Mouse (Mus musculus) urinary bladder, postnatal 25 days (tissue): Measurements from ENCODE around the gene Tyw1.

Experiments
- DNase-seq: peaks from one replicate; pipeline ENCODE4 v3.0.0; 2022; ENCODE audit warnings: low spot score

Gene Tyw1

GRCm38 (mm10) chr5:130316321-130316720 lies 60.9 kb downstream of the Tyw1 start:
- no peak for DNase-seq

- DNase-seq, result no peak
Measured at GRCm38 (mm10) chr5:130319783-130320182, 64.4 kb downstream of the Tyw1 start.

- DNase-seq, result no peak
Measured at GRCm38 (mm10) chr5:130320485-130320884, 65.1 kb downstream of the Tyw1 start.

GRCm38 (mm10) chr5:130325486-130325885 lies 70.1 kb downstream of the Tyw1 start:
- no peak for DNase-seq

- no peak for DNase-seq
Measured at GRCm38 (mm10) chr5:130327615-130328263, 72.3 kb downstream of the Tyw1 start.

- DNase-seq, result no peak
Measured at GRCm38 (mm10) chr5:130328366-130328765, 72.9 kb downstream of the Tyw1 start.

GRCm38 (mm10) chr5:130329889-130330288 lies 74.5 kb downstream of the Tyw1 start:
- DNase-seq, result no peak

- DNase-seq, result no peak
Measured at GRCm38 (mm10) chr5:130330801-130331200, 75.4 kb downstream of the Tyw1 start.

GRCm38 (mm10) chr5:130331206-130331605 lies 75.8 kb downstream of the Tyw1 start:
- DNase-seq, result no peak

- no peak for DNase-seq
Measured at GRCm38 (mm10) chr5:130333566-130333965, 78.1 kb downstream of the Tyw1 start.

GRCm38 (mm10) chr5:130333971-130334370 lies 78.6 kb downstream of the Tyw1 start:
- no peak for DNase-seq

- DNase-seq, result no peak
Measured at GRCm38 (mm10) chr5:130335462-130335861, 80.0 kb downstream of the Tyw1 start.

- DNase-seq, result no peak
Measured at GRCm38 (mm10) chr5:130340656-130341055, 85.2 kb downstream of the Tyw1 start.

- no peak for DNase-seq
Measured at GRCm38 (mm10) chr5:130344999-130345398, 89.6 kb downstream of the Tyw1 start.

- DNase-seq, result no peak
Measured at GRCm38 (mm10) chr5:130345871-130346270, 90.5 kb downstream of the Tyw1 start.

GRCm38 (mm10) chr5:130355223-130355622 lies 99.8 kb downstream of the Tyw1 start:
- DNase-seq, result no peak

- DNase-seq, result no peak
Measured at GRCm38 (mm10) chr5:130363111-130363510, 107.7 kb downstream of the Tyw1 start.

- no peak for DNase-seq
Measured at GRCm38 (mm10) chr5:130363773-130364172, 108.4 kb downstream of the Tyw1 start.

GRCm38 (mm10) chr5:130368236-130368635 lies 112.8 kb downstream of the Tyw1 start:
- no peak for DNase-seq

- no peak for DNase-seq
Measured at GRCm38 (mm10) chr5:130369237-130369636, 113.8 kb downstream of the Tyw1 start, which contains the start of gene Caln1. Gene Caln1, plus strand, starts transcription at chr5:130369455.

- DNase-seq, result no peak
Measured at GRCm38 (mm10) chr5:130375411-130375810, 120.0 kb downstream of the Tyw1 start.

GRCm38 (mm10) chr5:130384222-130384912 lies 128.9 kb downstream of the Tyw1 start, which contains the start of gene A330070K13Rik:
Gene A330070K13Rik, minus strand, starts transcription at chr5:130384631.
- no peak for DNase-seq

- DNase-seq, result no peak
Measured at GRCm38 (mm10) chr5:130386418-130386817, 131.0 kb downstream of the Tyw1 start.
